Mouse (Mus musculus) neutrophil, adult 5-6 weeks (primary cell): ENCODE measurements around the gene Lancl2. TPM values are rescaled to one million over a fixed set of nuclear protein-coding genes. Genes with fewer than 3 reads are reported as not detected.
A peak's percentile ranks its signal among the peaks of the same experiment; 100 is the strongest.

Experiments used
- ATAC-seq: fragments of 151-379, 151-347 bp; 2 replicates; pipeline ENCODE4 v1.8.0; 2017; ENCODE audit warnings: mild to moderate bottlenecking, moderate TSS enrichment; ENCODE audit not compliant: insufficient number of reproducible peaks, poor library complexity, low FRiP score, severe bottlenecking; ENCODE audit errors: extremely low read depth
- total RNA-seq: library from RNA; stranded (forward); fragments of 200-1000 nt; gene quantifications from 2 replicates; pipeline ENCODE4 v1.2.3, GENCODE M21; 2017

Gene Lancl2
- 8.3 and 11.7 TPM in 2 replicates for total RNA-seq

DNA sequence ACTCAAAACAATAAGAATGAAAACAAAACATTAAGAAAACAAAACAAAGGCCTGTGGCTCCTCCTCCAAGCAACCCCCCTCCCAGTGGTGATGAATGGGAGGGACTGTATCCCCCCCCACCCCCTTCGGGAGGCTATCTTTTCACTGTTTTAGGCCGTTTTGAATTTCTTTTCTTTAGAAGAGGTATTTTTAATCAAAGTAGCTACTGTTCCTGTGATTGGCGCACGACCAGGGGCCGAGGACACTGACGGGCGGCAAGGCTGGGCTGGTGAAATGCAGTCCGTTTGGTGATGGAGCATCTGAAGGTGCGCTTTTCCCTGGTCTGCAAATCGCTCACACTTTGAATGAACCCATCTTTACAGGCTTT is at the start of gene Lancl2:
TSS of gene Lancl2 (plus strand) at position 165 of the 367 bp plus-strand sequence.
- 0 out of 2 replicates have a peak, but pooled peaks have one; percentile 9 for ATAC-seq

GRCm38 (mm10) chr6:57661295-57661694 is 41.0 kb upstream of the Lancl2 start:
- ATAC-seq: no peak

DNA sequence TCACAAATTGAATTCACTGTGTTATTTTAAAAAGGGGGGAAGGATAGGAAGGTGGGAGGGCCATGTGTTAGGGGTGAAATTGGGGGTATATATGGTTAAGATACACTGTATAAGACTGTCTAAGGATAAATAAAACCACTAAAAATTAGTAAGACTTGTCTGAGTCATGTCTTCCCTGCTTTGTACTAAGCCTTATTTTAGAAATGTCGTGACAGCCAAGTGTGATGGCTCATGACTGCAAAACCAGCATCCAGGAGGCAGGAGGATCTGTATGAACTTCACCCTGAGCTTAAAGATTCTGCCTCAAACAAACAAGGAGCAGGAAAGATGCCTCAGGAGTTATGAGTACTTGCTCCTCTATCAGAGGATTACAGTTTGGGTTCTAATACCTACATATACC is 18.2 kb upstream of the Lancl2 start:
- ATAC-seq: no peak

DNA sequence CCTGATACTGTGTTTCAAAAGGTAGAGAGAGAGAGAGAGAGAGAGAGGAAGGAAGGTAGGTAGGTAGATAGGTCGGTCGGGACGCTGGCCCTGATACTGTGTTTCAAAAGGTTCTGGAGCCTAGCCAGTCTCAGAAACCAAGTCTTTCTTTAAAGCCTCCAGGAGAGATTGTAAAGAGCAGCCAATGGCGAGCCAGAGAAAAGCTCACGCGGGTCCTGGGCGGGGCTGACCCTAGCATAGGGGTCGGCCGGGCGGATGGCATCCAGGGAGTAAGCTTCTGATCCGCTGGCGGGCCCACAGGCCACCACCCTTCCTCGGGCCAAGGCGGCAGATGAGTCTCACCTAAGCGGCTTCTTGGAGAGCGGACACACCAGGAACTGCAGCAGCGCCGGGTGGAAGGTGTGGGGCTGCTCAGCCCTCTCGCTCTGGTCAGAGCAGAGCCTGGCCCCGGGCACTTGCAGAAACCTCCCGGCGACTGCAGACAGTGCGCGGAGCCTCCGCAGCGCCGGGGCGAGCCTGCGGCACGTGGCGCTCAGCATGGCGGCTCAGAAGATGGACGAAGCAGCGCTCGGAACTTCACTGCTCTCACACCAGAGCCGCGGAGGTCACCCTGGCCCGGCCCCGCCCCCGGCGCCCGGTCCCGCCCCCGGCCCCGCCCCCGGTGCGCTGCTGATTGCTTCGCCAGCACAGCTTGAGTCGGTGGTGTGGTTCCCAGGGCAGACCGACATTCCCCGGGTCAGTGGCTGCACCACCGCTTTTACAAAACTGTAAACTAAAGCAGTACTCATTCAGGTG is 10.7 kb upstream of the Lancl2 start, which contains the start of gene Pyurf:
TSS of gene Pyurf (minus strand) at position 612 of the 795 bp plus-strand sequence.
- ATAC-seq: peak; percentile 91

DNA sequence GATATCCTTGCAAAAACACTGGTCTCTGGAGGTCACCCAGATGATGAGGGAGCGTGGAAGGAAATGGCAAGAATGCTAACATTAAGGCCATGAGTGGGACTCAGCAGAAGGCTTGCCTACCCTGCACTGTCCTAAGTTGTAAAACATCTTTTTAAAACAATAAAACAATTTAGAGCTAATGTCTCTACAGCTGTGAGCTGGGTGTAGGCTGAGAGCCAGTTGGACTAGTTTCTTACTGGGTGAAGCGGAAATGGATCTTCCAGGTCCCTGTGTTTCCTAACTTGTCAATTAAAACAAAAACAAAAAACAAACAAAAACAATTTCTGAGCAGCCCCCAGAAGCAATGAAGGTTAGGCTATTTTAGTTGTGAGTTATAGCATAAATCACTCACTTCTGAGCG is 9.2 kb upstream of the Lancl2 start:
- ATAC-seq: no peak

DNA sequence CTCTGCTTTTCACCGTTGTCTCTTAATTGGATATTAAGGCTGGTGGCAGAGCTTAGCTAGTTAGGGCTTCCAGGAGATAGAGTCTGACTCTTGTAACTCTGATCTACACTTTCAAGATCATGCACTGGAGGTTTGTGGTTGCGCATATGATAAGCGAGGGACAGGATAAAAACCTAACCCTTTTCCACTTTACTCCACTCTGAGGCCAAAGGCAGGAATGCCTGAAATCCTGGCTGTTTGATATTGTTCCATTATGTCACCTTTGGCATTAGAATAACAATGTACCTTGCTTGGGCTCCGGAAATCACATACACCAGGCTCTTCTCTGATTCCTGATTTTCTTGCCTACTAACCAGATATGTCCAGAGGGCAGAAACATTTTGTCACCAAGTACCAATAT is 654 bp upstream of the Lancl2 start:
- no peak for ATAC-seq

GRCm38 (mm10) chr6:57702743-57703499 is 581 bp downstream of the Lancl2 start:
- ATAC-seq: peak; percentile 95

- no peak for ATAC-seq
Measured at GRCm38 (mm10) chr6:57703703-57704102, 1.4 kb downstream of the Lancl2 start.

DNA sequence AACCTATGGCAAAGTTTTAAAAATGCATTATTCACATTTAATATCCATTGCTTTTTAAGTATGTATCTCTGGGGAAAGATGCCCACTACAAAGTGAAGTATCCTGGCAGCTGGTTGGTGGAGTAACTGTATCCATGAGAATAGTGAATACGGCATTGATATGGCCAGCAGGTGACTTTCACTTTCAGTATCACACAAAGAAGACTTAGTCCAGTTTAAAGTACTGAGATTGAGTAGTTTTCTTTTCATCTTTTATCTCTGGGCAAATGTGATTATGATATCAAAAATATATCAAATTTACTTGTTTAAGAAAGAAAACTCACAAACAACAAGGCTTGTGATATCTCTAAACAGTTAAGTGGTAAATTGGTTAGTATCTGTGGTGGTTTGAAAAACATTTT is 4.4 kb downstream of the Lancl2 start:
- ATAC-seq: no peak

DNA sequence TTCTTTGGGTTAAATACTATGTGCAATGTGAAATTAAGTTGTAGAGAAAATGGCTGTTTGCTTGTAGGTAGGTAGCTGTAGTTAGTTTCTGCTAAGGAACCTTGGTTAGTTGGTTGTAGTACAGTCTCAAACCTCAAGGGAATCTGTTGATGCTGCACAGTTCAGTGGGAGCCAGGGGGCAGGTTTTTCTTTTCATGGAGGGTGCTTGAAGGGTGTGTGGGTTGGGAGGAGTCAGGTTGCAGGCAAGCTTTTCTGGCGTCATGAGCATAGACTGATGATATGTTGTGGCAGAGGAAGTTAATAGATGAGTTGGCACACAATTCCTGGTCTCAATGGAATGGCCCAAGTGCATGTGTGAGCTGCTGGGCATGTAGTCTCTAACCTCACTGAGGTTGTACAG is 9.4 kb downstream of the Lancl2 start:
- peak; percentile 55; the same call in 1 of the 2 replicates for ATAC-seq

GRCm38 (mm10) chr6:57721347-57721746 is 19.0 kb downstream of the Lancl2 start:
- ATAC-seq: no peak

DNA sequence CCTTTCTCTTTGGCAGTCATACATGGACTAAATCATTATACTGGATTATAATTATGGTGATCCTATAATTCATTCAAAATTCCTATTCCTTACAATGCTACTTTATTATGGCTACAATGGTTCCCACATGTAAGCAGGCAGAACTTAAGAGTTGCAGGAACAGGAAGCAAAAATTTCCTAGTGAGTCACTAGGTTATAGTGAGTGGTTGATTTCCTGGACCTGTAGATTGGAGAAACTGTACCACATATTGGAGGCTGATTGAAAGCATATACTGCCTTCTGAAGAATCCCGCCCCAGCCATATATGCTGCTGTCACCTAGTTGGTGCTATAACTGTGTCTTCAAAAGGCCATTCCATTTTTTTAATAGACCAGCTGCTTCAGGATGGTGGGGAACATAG is 40.4 kb downstream of the Lancl2 start:
- ATAC-seq: no peak

- peak; percentile 87 for ATAC-seq
Measured at GRCm38 (mm10) chr6:57743333-57743732, 41.0 kb downstream of the Lancl2 start.

- no peak for ATAC-seq
Measured at GRCm38 (mm10) chr6:57744123-57744522, 41.8 kb downstream of the Lancl2 start.

DNA sequence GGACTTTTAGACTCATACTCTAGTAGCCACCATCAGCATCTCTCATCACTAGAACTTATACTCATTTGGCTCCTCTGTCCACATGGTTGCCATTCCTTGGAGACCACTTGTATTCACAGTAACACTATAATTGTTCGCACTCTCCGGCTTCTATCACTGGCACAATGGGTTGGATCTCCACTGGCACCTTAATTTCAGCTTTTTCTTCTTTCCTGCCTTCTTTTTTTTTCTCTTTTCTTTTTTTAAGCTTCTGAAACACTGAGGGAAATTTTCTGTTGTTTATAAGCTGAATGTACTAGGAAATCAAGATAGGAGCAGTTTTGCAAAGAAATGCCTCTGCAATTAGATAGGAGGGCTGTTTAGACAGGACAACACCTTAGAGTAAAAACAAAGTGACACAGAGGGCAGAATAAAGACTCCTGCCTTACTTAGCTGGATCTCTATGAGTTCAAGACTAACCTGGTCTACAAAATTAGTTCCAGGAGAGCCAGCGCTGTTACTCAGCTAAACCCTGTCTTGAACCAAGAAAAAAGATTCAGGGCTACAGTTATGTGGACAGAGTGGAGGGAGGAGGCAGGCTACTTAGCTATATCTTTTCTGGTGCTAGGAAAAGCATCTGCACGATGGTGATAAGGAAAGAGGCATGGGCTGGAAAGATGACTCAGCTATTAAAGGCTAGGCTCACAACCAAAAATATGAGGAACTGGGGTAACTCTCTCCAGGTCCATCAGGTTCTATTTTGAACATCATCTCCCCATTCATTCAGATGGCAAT is 42.8 kb downstream of the Lancl2 start:
- no peak for ATAC-seq

DNA sequence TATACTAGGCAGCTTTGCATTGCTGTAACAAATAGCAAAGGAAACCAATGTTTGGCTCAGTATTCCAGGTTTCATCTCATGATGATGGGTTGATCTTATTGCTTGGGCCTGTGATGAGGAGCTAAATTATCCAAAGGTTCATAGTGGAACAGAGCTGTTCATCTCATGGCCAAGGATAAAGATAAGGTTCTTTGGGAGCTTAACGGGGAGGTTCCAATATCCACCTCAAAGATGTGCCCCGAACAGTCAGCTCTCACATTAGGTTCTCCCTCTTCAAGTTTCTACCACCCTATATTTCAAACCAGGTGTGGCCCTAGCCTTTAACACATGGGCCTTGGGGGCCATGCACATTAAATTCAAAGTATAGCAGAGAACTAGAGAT is 43.4 kb downstream of the Lancl2 start:
- no peak for ATAC-seq

DNA sequence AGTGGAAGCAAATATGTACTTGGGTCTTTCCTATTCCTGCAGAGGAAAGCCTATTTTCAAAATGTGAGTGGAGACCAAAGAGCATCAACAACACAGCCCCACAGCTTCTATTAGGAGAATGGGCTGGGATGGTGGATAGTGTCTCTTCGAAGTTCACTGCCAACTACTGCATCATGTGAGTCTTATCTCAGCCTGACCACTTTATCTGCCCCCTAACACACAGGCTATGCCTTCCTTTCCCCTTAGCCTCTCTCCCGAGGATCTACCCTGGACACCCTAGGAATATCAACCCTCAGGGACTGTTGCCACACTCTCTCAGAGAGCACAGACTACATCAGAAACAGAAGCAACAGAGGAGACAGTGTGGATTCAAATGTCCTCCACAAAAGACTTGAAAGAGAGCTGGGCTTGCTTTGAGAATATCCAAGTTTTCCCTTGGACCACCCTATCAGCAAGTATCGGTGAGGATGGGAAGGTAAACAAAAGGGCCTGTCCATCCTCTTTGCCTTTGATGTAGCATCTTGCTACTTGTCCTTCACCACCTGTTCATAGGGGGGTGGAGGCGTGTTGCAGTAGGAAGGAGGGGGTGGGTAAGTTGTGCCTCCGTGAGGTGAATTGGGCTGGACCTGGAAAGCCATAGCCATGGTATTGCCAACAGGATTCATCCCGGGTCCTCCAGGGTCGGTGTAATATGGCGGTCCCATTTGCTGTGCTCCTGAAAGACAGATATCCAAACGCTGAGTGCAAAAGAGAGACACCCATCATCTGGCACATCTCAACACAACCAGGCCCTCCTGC is 51.8 kb downstream of the Lancl2 start:
- no peak for ATAC-seq

DNA sequence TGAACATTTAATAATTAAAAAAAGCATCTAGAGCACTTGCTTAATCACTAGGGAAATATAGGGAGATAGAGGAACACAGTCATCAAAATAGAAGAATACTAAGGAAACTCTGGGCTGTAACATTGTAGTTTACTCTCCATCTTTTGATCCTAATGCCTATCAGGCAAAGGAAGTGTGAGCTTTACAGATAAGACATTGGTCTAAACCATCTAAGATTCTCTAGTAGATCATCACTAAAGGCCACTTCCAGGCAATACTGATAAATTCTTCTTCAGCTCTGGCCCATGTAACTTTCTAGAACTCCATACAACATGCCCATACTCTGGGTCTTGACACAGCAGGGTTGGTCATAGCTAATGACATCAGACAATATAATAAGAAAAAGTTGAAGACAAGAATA is 60.7 kb downstream of the Lancl2 start:
- ATAC-seq: no peak
